ENCODE assay signal across 20 mouse cellular contexts in the genomic region with DNA sequence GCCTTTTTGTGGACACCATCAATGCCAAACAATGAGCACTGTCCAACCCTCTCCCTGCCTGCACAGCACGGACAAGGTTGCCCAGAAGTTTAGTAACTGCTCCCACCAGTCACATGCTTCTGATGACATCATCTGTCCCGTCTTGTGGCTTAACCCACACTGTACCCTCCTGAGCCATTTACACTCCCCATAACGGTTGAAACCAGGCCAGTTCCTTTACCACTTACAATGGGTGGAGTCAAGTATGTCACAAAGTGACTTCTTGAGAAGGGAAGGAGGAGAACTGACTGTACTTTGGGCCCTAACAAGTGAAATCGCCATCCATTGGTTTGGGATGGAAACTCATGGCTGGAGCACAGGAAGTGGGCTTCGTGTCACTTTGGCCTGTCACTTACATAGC. TPM values are rescaled to one million over a fixed set of nuclear protein-coding genes. Genes with fewer than 3 reads are reported as not detected.
"Had no signal": no experiment of that assay in that cellular context is flagged by ENCODE, and none has a peak within 500 bp of the region (broad histone marks: within the 10 kb centered on the region; RNA-seq: fewer than 3 reads in every experiment).

No protein-coding gene starts in this region.

- H3K27ac ChIP-seq: liver, embryonic 12.5 days; liver, embryonic 14.5 days; midbrain, embryonic 15.5 days; neural tube, embryonic 12.5 days had no signal

- H3K9me3 ChIP-seq: liver, embryonic 12.5 days; midbrain, embryonic 15.5 days; neural tube, embryonic 12.5 days had no signal

- H3K4me2 ChIP-seq: liver, embryonic 12.5 days; lung, embryonic 14.5 days; midbrain, embryonic 11.5 days; midbrain, embryonic 15.5 days; neural tube, embryonic 12.5 days had no signal

- H3K27me3 ChIP-seq: liver, embryonic 12.5 days; megakaryocyte, embryonic 14.5 days; midbrain, embryonic 15.5 days; neural tube, embryonic 12.5 days had no signal

- ATAC-seq: liver, embryonic 12.5 days; midbrain, embryonic 15.5 days had no signal

- H3K4me1 ChIP-seq: liver, embryonic 12.5 days; megakaryocyte, embryonic 14.5 days; midbrain, embryonic 15.5 days; neural tube, embryonic 12.5 days had no signal

- H3K9ac ChIP-seq: liver, embryonic 12.5 days; liver, embryonic 14.5 days; lung, embryonic 14.5 days; midbrain, embryonic 15.5 days; neural tube, embryonic 12.5 days had no signal

- H3K36me3 ChIP-seq: liver, embryonic 12.5 days; midbrain, embryonic 15.5 days; neural tube, embryonic 12.5 days had no signal

- DNase-seq: lung, adult 18-20 months; lung, embryonic 14.5 days; lung, postnatal 10 days; lung, postnatal 4 days; right cerebral cortex, postnatal 14 days; right cerebral cortex, postnatal 4 days; spleen, adult 18-20 months; thymus, adult 18-20 months; thymus, postnatal 14 days; thymus, postnatal 4 days had no signal

- H3K4me3 ChIP-seq: liver, embryonic 12.5 days; megakaryocyte, embryonic 14.5 days; midbrain, embryonic 15.5 days; neural tube, embryonic 12.5 days had no signal

RNA-seq across cellular contexts. Expression of a gene that starts 35.8 kb away (rescaled TPM):
- total RNA-seq: monocyte, adult 5-6 weeks had no signal
- polyA plus RNA-seq: liver, embryonic 12.5 days; liver, embryonic 14.5 days; liver, embryonic 16.5 days; lung, embryonic 16.5 days; midbrain, embryonic 11.5 days; neural tube, embryonic 14.5 days had no signal
